Mouse (Mus musculus): Measurements from ENCODE around the gene Kcnip1.

DNA sequence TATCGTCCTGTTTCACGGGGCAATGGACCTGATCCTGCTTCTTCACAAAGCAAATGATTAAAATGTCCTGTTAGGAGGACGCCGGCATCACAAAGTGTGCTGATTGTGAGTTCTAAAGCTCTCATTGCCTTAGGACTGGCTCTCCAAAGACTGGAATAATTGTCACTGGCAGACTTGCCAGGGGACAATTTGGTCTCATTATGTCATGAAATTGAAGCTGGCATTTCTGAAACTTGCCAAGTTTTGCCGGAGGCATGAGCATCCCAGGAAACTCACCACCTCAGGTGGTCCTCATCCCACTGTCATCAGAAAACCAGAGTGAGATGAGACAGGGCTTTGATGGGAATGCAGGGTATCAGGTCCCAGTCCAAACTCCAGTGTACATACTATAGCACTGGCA is 171.6 kb downstream of the Kcnip1 start:
- TF ChIP-seq TAL1 (IDR thresholded peaks at IDR 0.05; ENCODE audit: low read length) (no peak), GATA1 (IDR thresholded peaks at IDR 0.05; ENCODE audit: low read length) (no peak)
